Mouse (Mus musculus): ENCODE data around the gene Sphk1.
"Not testable (repeated sequence)": the region's sequence is repeated elsewhere in the genome, so short reads cannot be mapped to it uniquely, and the experiment has no call there.

The Sphk1 gene

DNA sequence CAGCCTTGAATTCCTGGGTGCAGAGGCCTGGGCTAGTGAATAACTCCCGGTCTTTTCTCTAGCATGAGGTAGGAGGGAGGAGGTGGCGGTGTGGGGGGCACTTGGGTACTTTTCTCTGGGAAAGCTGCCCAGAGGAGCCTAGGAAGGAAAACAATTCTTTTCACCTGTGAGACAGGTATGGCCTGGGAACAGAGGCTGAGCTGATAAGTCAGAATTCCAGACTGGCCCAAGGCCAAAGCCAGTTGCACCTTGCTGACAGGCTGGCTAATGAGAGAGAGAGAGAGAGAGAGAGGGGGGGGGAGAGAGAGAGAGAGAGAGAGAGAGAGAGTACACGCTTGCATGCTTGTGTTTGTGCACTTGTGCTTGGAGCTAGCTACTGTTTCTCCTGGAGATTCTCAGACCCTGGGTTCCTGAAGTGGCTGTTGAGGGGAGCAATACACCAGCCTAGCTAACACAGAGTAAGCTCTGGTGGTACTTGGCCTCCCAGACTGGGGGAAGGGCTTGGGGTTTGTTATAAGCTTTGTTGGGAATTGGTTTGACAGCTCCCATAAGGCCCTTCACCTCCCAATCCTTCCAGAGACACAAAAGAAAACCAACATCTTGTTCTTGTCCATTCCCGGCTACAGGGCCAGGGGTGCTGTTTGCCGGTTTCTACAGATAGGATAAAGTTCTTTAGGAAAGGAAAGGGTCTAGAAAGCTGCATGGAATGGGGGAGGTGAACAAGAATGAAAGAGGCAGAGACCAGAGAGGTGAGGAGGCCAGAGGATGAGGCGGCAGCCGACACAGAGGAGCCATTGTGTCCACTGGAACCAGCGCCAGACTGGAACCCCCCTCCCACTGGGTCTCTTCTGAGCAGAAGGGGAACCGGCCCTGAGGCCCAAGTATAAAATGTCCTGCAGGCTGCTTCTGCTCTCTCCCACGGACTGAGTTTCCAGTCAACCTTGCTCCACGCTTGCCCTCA is at the start of gene Sphk1:
TSS of gene Sphk1 (plus strand) at position 739 of the 961 bp plus-strand sequence.
- no peak for DNase-seq

DNA sequence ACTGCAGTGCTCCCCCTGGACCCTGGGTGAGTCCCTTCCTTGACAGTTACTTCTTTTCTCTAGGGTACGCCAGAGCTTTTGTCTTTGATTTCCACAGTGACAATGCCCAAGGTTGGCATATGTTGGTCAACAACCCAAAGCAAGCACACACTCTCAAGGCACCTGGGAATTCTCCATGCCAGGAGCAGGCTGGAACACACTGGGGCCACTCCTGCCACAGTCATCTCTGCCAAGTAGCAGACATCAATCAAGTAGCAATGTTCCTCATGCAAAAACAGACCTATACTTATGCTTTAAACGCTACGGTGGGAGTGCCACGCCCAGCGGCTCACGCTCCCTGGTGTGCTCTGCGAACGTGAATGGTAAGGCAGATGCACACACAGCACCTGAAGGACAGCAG is 49.8 kb upstream of the Sphk1 start:
- DNase-seq = no peak

DNA sequence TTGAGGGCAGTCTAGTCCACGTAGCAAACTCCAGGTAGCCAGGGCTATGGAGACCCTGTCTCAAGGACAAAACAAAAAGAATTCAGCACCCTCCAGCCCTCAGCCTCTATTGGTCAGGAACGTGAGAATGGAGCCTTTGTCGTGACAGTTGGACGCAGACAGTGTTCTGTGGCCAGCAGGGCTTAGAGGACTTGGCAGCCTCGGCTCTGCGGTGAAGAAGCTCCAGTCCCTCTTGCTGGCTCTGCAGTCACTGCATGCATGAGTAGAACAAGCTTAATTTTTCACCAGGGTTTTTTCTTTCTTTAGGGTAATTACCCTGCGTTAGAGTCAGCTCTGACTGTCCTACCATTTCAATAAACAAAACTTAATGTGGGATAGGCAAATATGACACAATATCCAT is 48.9 kb upstream of the Sphk1 start:
- no peak for DNase-seq

DNA sequence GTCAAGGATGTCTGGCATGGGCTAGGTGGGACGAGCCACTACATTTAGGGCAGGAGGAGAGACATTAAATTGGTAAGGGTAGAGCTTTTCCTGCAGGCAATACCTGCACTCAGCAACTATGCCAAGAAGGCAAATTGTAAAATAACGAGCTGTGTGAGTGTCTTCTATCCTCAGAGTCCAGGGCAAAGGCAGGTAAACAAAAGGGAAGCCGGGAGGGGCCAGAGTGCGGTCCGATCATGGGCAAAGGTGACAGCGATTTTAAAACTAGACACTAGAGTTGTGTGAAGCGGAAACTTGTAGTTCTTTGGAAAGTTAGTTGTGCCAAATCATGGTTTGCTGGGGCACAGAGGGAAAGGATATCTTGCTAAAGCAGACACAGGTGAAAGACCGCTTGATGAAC is 46.5 kb upstream of the Sphk1 start:
- no peak for DNase-seq

DNA sequence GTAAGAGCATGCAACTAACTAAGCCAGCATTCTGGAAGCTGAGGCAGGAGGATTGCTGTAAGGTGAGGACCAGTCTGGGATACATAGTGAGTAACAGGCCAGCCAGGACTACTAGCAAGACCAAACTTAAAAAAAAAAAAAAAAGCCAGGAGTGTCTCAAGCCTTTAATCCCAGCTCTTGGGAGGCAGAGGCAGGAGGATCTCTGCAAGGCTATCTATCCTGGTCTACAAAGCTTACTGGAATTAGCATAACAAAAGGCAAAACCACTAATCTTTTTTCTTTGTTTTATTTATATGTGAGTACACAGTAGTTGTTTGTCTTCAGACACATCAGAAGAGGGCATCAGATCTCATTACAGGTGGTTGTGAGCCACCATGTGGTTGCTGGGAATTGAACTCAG is 42.5 kb upstream of the Sphk1 start:
- DNase-seq = no peak

DNA sequence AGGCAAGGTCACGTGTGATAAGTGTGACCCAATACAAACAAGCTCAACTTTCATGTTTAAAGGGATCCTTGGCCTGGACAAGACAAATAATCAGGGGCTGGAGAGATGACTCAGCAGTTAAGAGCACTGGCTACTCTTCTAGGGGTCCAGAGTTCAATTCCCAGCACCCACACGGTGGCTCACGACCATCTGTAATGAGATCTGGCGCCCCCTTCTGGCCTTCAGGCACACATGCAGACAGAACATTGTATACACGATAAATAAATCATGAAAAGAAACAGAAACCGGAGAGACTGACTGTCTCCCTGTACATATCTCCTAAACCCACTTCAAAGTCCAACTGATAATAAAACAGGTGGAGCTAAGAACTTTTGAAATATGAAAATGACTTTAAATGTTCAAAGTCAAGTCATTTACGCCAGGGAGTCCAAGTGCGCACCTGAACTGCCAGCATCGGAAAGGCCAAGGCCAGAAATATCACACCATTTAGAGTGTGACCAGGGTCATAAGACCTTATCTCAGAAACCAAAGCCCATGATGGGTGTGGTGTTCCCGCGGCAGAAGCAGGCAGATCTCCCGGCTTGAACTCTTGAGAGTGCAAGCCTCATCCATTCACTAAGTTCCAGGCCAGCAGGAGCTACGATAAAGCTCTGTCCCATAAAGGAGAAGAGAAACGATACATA is 41.9 kb upstream of the Sphk1 start:
- no peak for DNase-seq

DNA sequence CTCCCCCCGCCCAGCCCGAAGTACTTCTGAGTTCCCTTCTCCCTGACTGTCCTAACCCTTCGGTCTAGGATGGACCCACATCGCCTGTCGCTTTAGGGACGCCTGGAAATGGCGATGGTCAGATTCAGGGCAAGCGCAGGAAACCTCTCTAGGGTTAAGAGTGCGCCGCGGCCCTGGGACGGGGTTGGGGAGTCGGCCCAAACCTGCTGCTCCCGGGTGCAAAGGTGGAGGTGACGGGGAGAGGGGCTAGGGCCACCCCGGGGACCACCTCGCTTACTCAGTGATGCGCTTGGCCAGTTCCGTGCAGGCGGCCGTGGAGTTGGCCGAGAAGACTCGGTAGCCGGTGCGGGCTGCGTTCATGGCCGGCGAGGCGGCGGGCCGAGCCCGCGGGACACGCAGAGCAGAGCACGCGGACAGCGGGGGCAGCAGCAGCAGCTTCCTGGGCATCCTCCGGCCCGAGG is 40.9 kb upstream of the Sphk1 start:
- no peak for DNase-seq

DNA sequence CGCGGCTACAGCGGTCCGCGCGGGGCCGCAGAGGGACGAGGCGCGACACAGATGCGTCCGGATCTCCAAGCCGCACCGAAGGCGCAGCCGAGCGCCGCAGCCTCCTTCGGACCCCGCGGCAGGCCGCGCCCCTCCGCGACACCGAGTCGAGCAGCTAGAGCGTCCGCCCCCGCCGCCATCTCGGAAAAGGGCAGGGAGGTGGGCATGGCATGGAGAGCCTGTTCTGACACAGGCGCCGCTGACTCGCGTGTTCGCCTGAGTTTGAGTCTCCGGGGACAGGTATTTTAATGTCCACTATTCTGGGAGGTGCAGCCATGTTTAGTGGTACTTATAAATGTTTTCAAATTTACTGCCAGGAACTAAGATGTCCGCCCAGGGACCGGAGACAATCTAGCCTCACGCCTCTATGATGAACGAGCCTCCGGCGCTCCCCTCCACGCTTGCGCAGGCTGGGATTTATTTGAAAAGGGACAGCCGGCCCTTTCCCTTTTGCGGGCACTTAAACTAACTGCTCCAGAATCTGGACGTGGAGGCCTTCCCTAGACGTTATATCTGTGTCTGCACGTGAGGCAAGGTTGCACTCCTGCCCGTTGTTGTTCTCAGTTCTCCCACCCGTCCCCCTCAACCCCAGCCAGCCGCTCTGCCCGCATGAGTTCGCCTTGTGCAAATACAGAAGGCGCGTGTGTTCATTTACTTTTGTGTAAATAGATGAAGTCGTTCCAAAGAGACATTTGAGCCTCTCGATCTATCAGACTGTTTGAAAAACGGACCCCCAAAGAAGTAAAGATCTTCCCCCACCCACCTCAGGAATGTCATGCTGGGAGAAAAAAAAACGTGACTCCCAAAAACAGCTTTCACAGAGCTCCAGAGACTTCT is 40.3 kb upstream of the Sphk1 start:
- peak; percentile 89 for DNase-seq

DNA sequence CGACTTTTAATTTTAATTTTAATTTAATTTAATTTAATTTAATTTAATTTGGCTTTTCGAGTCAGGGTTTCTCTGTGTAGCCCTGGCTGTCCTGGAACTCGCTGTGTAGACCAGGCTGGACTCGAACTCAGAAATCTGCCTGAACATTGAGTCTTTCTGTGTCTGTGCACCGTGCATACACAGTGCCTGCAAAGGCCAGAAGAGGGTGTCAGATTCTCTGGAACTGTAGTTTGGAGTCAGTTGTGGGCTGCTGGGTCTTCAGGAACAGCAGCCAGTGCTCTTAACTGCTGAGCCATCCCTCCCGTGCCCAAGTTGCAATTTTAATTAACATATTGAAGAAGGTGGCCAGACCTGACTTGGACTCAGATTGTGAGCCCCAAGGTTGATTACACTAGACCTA is 39.4 kb upstream of the Sphk1 start:
- DNase-seq = no peak

DNA sequence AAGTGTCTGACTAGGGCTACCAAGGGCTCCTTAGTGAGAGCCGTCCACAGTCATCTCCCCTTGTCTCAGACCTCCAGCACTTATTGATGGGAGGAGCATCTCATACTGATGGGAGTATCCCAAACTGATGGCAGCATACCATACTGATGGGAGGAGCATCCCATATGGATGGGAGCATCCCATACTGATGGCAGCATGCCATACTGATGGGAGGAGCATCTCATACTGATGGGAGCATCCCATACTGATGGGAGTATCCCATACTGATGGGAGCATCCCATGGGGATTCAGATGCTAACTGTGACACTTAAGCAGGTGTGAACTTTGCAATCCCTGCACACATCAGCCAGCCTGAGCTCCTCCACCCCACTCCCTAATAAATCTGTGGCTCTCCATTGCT is 38.2 kb upstream of the Sphk1 start:
- DNase-seq = not testable (repeated sequence)

DNA sequence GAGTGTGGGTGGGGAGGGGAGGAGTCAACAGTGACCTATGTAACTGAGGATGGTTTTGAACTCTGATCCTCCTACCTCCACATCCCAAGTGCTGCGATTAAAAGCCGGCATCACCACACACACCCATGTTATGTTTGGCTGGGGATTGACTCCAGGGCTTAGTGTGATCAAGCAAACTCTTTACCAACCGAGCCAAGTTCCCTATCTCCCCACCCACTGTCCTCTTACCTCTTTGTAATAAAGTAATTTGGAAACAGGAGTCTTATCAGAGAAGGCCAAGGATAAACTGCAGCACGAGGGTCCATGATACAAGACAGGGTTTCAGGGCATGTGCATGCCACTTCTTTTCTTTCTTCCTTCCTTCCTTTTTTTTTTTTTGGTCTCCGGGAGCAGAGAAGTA is 37.5 kb upstream of the Sphk1 start:
- no peak for DNase-seq

DNA sequence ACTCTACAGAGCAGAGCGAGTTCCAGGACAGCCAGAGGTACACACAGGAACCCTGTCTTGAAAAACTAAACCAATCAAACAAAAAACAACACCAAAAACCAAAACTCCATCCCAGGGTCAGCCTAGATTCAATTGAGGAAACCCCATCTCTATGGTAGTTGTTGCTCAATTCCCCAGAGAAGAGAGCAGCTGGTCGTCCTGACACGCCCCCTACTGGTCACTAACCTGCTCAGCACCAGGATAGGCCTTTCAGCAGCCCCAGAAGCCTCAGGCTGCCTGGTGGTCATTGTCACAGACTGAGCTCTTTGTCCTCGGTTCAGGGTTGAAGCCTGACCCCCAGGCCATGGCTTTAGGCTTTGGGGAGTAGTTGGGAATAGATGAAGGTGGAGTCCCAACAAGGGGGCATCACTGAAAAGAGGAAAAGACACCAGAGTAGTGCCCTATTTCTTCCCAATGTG is 36.9 kb upstream of the Sphk1 start, which contains the start of gene Prpsap1:
TSS of gene Prpsap1 (minus strand) at position 408 of the 458 bp plus-strand sequence.
- DNase-seq = no peak

DNA sequence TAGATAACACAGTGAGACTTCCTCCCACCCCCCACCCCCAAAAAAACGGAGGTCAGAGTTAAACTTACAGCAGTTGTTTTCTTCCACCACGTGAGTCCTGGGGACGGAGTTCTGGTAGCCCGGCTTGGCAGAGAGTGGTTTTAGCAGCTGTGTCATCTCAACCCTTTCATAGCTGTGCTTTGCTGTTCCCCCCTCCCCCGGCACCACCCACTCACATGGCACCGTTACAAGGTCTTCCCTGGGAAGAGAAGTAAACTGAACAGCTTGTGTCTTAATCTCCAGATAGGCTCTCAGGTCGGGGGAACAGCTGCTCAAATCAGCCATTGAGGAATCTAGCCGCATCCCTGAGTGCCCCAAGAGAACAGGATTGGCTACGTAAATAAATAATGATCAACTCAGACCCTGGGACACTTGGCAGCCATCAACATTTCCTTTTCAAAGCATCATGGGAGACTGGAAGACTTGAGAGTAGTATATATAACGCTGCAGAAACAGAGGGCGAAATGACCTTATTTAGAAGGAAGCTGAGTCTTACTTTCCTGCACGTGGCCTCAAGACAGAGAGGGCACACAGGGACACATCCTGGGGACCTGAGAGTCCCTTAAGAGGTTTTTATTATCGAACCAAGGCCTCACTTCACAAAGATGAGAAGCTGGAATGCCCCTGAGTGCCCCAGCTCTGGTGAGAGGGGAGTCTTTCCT is 36.1 kb upstream of the Sphk1 start:
- DNase-seq = peak; percentile 51

DNA sequence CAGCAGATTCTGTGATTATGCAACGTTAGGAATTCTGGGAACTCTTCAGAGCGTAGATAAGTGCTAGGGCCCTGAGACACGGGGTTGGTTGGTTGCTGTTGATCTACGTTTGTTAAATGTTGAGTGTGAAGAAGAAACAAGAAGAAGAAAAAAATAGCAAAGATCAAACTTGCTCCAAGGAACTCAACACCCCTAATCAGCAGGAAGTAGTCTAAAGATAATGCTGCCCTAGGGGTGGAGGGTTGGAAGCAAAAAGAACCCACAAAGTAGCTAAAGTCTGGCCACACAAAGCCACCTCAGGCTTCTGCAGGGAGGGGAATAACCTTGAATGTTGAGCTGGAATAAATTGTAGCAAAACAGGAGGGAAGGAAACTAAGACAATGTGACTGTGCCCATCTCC is 33.4 kb upstream of the Sphk1 start:
- no peak for DNase-seq

DNA sequence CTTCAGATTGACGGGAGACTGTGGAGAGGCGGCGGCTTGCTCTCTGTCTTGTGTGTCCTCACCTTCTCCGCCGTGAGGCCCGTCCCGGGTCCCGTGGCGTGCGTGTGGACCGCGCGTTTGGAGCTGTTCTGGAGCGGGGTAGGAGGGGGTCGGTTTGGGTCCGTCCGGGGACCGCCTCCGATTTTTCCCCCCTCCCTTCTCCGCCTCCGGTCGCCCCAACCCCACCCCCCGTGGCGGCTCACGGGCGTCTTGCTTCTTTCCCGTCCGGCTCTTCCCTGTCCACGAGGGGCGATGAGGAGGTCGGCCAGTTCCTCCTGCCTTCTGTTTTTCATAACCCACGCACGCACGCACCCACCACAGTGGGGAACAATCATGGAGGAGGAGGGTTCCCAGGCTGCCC is 32.1 kb upstream of the Sphk1 start:
- DNase-seq = no peak

DNA sequence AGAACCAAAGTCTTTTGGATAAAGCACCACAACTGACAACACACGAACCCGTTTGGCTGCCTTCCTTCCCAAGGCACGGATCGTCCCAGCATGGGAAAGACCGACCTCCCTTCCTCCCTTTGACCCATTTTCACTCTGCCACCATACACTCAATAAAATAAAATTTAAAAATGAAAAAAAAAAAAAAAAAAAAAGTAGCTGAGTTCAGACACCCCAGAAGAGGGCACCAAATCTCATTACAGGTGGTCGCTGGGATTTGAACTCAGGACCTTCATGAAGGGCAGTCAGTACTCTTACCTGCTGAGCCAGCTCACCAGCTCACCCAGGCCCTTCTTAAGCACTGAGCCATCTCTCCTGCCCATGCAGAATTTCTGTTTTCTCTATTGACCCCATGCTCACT is 31.7 kb upstream of the Sphk1 start:
- DNase-seq = no peak

DNA sequence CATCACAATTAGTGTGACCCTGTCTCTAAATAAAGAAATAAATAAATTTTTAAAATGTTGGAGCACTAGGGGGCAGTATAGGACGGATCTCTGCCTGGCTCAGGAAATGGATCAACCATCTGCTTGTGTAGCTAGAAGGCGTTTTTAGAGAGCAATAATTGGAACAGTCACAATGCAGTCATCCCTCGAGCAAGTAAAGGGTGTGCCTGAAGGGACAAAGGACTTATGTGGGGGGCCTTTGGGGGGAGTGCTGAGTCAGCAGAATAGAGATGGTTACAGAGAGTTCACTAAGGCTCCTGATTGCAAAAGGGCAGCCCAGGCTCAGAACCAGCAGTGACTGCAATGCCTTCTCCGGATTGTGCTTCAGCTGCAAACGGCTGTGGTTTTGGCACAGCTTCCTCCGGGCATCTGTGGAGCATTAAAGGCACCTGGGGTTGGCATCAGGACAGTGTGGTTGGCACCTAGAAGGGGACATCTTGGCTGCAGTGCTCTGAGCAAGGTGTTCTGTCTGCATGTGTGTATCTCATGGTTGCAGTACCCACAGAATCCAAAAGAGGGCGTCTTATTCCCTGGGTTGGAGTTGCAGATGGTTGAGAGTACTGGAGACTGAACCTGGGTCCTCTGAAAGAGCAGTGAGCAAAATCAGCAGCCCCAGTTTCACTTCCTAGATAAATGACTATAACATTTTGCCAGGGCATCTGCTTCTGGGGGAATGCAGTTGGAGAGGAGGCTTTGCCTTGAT is 29.5 kb upstream of the Sphk1 start:
- DNase-seq = no peak

DNA sequence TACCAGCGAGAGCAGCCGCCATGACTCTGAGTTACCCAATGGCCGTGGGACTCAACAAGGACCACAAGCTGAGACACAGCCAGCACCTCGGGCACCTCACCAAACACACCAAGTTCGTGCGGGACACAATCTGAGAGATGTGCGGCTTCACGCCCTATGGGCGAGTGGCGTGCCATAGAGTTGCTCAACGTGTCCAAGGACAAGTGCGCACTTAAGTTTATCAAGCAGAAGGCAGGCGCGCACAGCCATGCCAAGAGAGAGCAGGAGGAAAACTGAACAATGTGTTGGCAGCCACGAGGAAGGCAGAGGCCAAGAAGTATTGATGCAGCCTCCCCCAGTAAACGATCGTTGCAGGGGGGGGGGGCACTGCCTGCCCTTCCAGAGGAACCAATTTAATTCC is 26.2 kb upstream of the Sphk1 start:
- DNase-seq = no peak

DNA sequence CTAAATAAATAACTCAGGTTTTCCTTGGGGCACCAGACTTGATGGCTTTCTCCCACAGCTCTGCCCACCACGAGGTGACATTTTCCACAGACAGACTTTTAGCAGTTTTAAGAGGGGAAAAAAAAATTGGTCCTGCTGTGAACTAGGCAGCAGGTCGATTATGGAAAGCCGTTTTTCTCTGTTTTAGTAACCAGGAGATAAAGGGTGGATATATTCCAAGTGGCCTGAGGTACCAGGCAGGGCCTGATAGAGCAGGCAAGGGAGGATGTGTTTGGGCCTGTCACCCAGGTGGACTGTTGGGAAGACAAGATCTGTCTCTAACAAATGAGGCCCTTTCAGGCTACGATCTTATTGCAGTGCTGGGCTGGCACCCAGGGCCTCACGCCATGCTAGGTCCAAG is 25.2 kb upstream of the Sphk1 start:
- no peak for DNase-seq

DNA sequence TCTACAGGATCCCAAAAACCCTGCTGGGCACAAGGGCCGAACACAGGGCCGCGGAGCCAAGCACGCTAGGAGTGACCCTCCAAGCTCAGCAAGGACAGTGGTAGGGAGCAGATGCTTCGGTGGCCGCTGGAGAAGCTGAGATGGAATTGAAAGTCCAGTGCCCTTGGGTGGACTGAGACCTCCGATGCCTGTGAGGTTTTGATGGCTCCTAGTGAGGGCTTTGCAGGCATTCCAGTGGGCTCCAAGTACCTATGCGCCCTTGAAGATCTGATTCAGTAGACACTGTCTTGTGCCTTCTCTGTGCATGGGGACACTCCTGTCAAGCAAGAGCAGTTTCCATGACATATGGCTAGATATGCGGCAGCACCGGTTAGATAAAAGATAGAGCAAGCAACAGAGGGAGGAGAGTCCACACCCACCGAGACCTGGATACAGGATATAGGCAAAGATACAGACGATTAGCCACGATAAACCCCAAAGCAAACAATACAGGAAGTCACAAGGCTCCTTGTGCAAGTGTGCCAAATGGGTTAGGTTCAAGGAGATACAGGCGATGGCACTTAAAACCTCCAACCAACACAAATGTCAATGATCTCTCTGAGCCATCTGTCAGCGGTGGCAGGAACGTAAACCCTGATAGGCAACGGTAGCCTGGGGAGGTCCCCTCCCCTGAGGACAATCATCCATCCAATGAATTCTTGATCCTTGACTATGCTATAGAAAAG is 24.4 kb upstream of the Sphk1 start:
- no peak for DNase-seq

DNA sequence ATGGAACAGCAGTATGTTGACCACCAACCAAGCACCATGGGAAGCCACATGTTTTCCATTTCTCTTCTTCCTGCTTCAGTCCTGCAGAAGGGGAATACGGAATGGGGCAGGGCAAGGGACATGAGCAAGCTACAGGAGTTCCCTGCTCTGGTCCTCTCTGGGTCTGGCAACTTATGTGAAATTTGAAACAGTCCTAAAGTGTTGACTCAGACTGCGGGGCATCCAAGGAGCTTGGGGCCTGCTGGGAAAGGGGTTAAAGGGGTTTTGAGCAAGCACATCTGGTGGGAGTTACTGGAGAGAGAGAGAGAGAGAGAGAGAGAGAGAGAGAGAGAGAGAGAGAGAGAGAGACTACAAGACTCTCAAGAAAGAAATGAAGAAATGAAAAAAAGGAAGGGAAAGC is 22.0 kb upstream of the Sphk1 start:
- DNase-seq = no peak

All from right cerebral cortex, postnatal 25 days (tissue).